Mouse (Mus musculus) kidney, embryonic 14.5 days (tissue): ENCODE measurements at regions not wholly inside any gene's neighbourhood (a gene's known extent, or its start where the extent isn't known, plus 50 kb on each side); places are given as distances from the start of the nearest gene placed in this dataset.
"Not testable (repeated sequence)": the region's sequence is repeated elsewhere in the genome, so short reads cannot be mapped to it uniquely, and the experiment has no call there.

Source experiments
- ATAC-seq: fragments of 200-750 bp; cut with Nextera tagmentation; 2 replicates; pipeline ENCODE4 v1.8.0; 2017; ENCODE audit warnings: moderate number of reproducible peaks, mild to moderate bottlenecking, moderate TSS enrichment, moderate library complexity; ENCODE audit not compliant: low FRiP score, low TSS enrichment
- H3K27ac ChIP-seq: fragments of 300-500 bp; sonication (generic); 2 replicates; pipeline ENCODE4 v1.5.1; 2014; ENCODE audit warnings: low read depth, mild to moderate bottlenecking, low read length, moderate library complexity, mixed read lengths
- H3K27me3 ChIP-seq: fragments of 300-500 bp; sonication (generic); 2 replicates; pipeline ENCODE4 v1.6.1; 2014; ENCODE audit warnings: mild to moderate bottlenecking, low read length; ENCODE audit not compliant: control insufficient read depth, insufficient read depth
- H3K36me3 ChIP-seq: fragments of 300-500 bp; sonication (generic); 2 replicates; pipeline ENCODE4 v1.6.1; 2014; ENCODE audit warnings: low read length, mixed read lengths; ENCODE audit not compliant: control insufficient read depth, insufficient read depth
- H3K4me1 ChIP-seq: fragments of 300-500 bp; sonication (generic); 2 replicates; pipeline ENCODE4 v1.6.1; 2014; ENCODE audit warnings: low read length, mixed read lengths; ENCODE audit not compliant: control insufficient read depth, insufficient read depth
- H3K4me2 ChIP-seq: fragments of 300-500 bp; sonication (generic); replicated peaks from 2 replicates; pipeline ENCODE4 v1.6.1; 2014; ENCODE audit warnings: low read depth, mild to moderate bottlenecking, low read length
- H3K4me3 ChIP-seq: fragments of 300-500 bp; sonication (generic); 2 replicates; pipeline ENCODE4 v1.5.1; 2014; ENCODE audit warnings: mild to moderate bottlenecking, low read length
- H3K9ac ChIP-seq: fragments of 300-500 bp; sonication (generic); 2 replicates; pipeline ENCODE4 v1.6.1; 2014; ENCODE audit warnings: low read depth, mild to moderate bottlenecking, low read length, moderate library complexity
- H3K9me3 ChIP-seq: fragments of 300-500 bp; sonication (generic); 2 replicates; pipeline ENCODE4 v1.6.1; 2016; ENCODE audit warnings: low read length; ENCODE audit not compliant: control insufficient read depth
- WGBS: fragments of 180-500 bp; shearing (Covaris S2); extraction: QIAGEN DNeasy Blood & Tissue Kit; methylation state at CpG from one replicate; pipeline ENCODE4 v1.1.7; 2014; 5-methylcytosine and 5-hydroxymethylcytosine counted together

DNA sequence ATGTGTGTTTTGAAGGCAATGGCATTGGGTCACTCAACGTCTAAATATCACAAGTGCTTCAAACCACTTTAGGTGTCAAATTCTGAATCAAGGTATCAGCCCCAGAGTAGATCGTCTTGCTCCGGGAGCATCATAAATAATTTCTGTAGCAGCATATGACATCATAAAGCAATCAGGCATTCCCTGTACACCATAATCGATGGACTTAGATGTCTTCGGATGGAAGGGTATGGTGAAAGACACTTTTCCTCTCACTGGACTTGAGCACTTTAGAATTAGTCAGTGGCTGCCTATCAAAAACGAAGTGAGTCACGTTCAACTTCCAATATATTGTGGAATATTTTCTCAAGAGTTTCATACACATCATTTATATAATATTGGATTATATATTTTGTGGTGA, 77.9 kb downstream of the Gm5426 start:
- 48% methylated on average over 7 of the region's 7 CpGs for WGBS
- Histone ChIP-seq H3K9ac (no peak overlapping the region), H3K4me3 (no peak overlapping the region), H3K27ac (no peak overlapping the region), H3K4me2 (no peak overlapping the region), H3K4me1 (no peaks in the 10 kb centered on the region), H3K27me3 (no peaks in the 10 kb centered on the region), H3K9me3 (no peaks in the 10 kb centered on the region), H3K36me3 (no peaks in the 10 kb centered on the region)
- ATAC-seq = 0 out of 2 replicates have a peak, but pooled peaks have one; percentile 10

DNA sequence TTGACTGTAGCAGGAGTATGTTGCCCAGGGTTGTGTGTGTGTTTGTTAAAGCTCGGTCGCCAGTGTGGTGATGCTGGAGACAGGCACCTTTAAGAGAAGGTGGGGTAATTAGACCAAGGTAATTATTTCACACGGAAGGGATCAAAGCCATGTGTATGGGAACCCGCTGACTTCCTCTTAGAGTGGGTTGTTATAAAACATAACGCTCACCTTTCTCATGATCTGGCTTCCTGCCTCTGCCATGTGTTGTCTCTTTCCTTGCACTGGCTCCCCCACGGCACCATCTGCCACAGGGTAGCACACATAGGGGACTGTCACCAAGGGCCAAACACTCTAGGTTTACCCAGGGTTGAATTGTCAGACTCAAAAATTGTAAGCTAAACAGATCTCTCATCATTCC, 78.5 kb downstream of the Gm5426 start:
- 55% methylated on average over 6 of the region's 6 CpGs for WGBS

DNA sequence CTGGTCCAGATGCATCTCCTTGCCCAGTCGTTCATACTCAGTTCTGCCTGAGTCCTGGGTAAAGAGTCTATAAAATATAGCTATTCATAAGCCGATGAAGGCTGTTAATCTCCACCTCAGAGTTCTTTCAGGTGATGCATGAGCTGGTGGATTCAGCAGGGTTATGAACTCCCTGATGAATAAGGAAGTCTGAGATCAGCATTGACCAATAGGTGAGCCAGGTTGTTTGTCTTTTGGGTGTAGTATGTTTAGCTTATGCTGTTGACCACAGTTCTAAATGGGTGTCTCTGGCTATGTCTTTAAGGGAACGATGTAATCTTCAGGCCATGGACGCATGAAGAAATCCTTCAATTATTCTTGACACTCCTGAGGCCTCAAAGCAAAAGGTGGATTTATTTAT, 84.3 kb downstream of the Gm5426 start:
- no peaks in the 10 kb centered on the region for H3K4me1 ChIP-seq
- no peaks in the 10 kb centered on the region for H3K36me3 ChIP-seq
- no peak overlapping the region for H3K4me3 ChIP-seq
- no peak for ATAC-seq
- H3K9me3 ChIP-seq = no peaks in the 10 kb centered on the region
- no peak overlapping the region for H3K27ac ChIP-seq
- WGBS = 91% methylated on average over 4 of the region's 4 CpGs
- H3K4me2 ChIP-seq = no peak overlapping the region
- H3K9ac ChIP-seq = no peak overlapping the region
- no peaks in the 10 kb centered on the region for H3K27me3 ChIP-seq

More for the DNA sequence above, 78.5 kb downstream of the Gm5426 start:
- no peak overlapping the region for H3K9ac ChIP-seq
- H3K4me3 ChIP-seq = no peak overlapping the region
- no peaks in the 10 kb centered on the region for H3K9me3 ChIP-seq
- no peaks in the 10 kb centered on the region for H3K36me3 ChIP-seq
- no peaks in the 10 kb centered on the region for H3K4me1 ChIP-seq
- H3K27ac ChIP-seq = no peak overlapping the region
- no peak for ATAC-seq
- H3K27me3 ChIP-seq = no peaks in the 10 kb centered on the region
- no peak overlapping the region for H3K4me2 ChIP-seq

DNA sequence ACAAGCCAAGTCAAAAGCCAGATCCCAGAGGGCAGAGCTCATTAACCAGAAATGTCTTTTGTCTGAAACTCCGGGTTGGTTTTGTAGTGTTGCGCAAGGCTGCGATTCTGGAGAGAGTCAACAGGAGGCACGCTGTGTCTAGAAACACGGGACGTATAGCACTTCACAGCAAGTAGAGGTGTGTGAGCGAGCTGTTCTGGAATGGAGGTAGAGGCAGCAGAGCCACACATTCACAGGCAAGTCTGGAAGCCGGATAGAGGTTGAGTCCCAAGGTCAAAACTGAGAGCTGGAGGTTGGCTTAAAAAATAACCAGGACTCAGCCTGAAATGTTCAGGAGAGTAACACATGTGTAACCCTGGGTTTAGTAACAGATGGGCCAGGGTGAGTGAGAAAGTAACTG, 94.0 kb downstream of the Gm5426 start:
- Histone ChIP-seq H3K4me3 (no peak overlapping the region), H3K9ac (no peak overlapping the region), H3K4me2 (no peak overlapping the region), H3K27ac (no peak overlapping the region), H3K4me1 (no peaks in the 10 kb centered on the region), H3K9me3 (no peaks in the 10 kb centered on the region), H3K36me3 (no peaks in the 10 kb centered on the region), H3K27me3 (no peaks in the 10 kb centered on the region)
- 87% methylated on average over 8 of the region's 8 CpGs for WGBS
- no peak for ATAC-seq

DNA sequence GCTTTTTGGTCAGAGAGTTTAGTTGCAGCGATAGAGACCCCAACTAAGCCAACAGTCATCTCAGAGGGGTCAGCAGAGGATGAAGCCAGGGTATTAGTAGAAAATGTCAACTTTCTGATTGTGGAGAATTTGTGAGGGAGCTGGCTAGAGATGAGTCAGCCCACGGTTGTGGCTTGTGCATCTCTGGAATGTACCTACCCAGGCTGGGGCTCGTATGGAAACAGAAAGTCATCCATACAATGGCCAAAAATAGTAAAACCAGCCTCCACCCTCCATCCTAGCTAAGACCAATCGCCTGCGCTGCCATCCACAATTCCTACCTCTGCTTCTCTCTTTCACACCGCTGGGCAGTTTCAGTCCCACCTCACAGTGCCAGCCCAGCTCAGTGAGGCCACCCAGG, 94.9 kb downstream of the Gm5426 start:
- Histone ChIP-seq H3K27ac (no peak overlapping the region), H3K27me3 (no peaks in the 10 kb centered on the region), H3K9me3 (no peaks in the 10 kb centered on the region), H3K9ac (no peak overlapping the region), H3K4me2 (no peak overlapping the region), H3K36me3 (no peaks in the 10 kb centered on the region), H3K4me3 (no peak overlapping the region), H3K4me1 (no peaks in the 10 kb centered on the region)
- no peak for ATAC-seq
- WGBS = 89% methylated on average over 6 of the region's 6 CpGs

DNA sequence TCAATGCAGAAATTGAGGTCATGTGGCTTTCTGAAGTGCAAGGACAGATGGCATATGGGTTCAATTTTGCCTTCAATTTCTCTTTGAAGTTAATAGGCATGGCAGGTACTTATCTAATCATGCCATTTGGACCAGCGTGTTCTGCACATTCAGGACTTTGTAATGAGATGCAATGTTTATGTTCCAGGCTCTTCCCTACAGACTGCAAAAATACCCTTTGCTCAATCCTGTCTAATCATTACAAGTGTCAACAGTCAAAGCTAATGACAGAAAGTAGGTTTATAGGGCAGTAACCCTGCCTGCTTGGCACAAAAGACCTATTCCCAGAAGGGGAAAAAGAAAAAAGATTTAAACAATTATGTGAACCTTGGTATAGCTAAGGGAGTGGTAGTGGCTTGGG, 96.5 kb downstream of the Gm5426 start:
- no peak overlapping the region for H3K9ac ChIP-seq
- no peak overlapping the region for H3K27ac ChIP-seq
- no peaks in the 10 kb centered on the region for H3K36me3 ChIP-seq
- H3K27me3 ChIP-seq = no peaks in the 10 kb centered on the region
- no peak overlapping the region for H3K4me2 ChIP-seq
- H3K9me3 ChIP-seq = no peaks in the 10 kb centered on the region
- H3K4me1 ChIP-seq = no peaks in the 10 kb centered on the region
- WGBS = 31% methylated on average over 1 of the region's 1 CpGs
- no peak for ATAC-seq
- H3K4me3 ChIP-seq = no peak overlapping the region

DNA sequence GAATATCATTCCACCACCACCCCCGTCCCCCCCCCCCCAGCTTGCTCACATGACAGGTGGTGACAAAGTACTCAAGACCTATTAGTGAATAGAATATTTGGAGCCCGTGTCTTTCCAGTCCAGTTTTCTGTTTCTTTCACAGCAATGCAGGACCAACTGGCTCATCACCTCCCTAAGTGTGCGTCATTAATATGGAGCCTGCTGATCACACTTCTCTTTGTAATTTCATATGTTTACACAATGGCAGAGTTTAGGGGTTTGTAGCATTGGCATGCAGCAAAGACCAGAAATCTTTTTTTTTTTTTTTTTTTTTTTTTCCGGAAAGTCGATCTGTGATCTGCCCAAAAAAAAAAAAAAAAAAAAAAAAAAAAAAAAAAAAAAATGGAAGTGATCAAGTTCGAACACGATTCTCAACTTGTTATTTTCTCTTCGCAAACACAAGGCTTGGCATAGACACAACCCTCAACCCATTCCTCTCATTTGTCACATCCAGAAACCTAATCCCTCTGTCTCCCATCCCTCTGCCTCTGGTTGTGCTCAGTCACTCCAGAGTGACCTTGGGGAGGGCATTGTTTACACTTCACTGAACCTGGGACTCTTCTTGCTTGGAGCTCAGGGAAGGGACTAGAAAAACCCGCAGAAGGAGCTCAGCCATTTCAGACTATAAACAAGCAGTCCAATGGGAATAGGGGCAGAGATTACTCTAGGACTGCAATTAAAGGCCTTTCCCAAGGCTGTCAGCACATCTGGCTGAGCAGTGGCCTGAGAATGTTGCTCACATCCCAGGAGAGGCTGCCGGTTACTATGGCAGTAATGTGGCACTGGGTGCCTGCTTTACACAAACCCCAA, 98.4 kb downstream of the Gm5426 start:
- Histone ChIP-seq H3K36me3 (no peaks in the 10 kb centered on the region), H3K27me3 (no peaks in the 10 kb centered on the region), H3K27ac (no peak overlapping the region; the same call in 1 of the 2 replicates), H3K4me1 (no peaks in the 10 kb centered on the region), H3K9me3 (no peaks in the 10 kb centered on the region), H3K9ac (no peak overlapping the region), H3K4me3 (no peak overlapping the region), H3K4me2 (no peak overlapping the region)
- 30% methylated on average over 8 of the region's 10 CpGs for WGBS
- peak; percentile 96 for ATAC-seq

DNA sequence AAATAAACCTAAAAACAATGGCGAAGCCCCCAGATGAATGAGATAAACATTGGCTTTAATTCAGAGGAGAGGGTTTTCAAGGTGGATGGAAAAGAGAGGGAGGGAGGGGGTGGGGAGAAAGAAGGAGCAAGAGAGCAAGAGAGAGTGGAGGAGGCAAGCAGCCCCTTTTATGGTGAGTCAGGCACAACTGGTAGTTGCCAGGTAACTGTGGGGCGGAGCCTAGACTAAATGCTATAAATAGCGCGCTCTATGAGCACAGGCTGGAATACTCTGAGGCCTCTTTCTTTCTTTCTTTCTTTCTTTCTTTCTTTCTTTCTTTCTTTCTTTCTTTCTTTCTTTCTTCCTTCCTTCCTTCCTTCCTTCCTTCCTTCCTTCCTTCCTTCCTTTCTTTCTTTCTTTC, 99.6 kb downstream of the Gm5426 start:
- not testable (repeated sequence) for H3K4me3 ChIP-seq, H3K36me3 ChIP-seq, H3K9me3 ChIP-seq, ATAC-seq, H3K4me1 ChIP-seq, H3K9ac ChIP-seq, H3K4me2 ChIP-seq, H3K27ac ChIP-seq, H3K27me3 ChIP-seq
- WGBS = 87% methylated on average over 4 of the region's 4 CpGs

DNA sequence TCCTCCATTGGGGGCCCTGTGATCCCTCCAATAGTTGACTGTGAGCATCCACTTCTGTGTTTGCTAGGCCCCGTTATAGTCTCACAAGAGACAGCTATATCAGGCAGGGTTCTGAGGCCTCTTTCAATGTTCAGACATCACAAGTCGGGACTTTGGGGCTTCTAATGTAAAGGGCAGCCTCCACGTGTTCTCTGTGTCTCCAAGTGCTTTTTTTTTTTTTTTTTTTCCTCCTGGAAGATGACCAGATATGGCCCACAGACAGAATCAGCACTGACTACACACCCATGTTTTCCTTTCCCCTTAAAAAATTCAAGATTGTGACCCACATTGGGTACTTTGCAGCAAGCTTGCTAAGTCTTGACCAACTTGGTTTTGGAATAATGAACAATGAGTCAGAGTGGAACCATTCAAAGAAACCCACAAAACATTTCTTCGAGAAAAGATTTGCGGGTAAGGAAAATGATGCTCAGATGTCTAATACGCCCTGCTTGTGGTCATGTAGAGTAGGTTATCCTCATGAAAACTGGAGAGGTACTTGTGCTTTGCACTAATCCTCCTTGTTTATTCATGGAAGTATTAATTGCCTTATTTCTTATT, 100.5 kb downstream of the Gm5426 start:
- WGBS = 96% methylated on average over 6 of the region's 6 CpGs
- H3K4me2 ChIP-seq = no peak overlapping the region
- H3K27me3 ChIP-seq = no peaks in the 10 kb centered on the region
- H3K4me1 ChIP-seq = no peaks in the 10 kb centered on the region
- H3K36me3 ChIP-seq = no peaks in the 10 kb centered on the region
- H3K27ac ChIP-seq = no peak overlapping the region
- no peak overlapping the region for H3K4me3 ChIP-seq
- no peak overlapping the region for H3K9ac ChIP-seq
- no peak for ATAC-seq
- H3K9me3 ChIP-seq = 0 out of 2 replicates have a peak, but pooled peaks cover 3% of the 10 kb centered on the region
